Mouse (Mus musculus): ENCODE results near the gene Olfr136.

The Olfr136 gene

DNA sequence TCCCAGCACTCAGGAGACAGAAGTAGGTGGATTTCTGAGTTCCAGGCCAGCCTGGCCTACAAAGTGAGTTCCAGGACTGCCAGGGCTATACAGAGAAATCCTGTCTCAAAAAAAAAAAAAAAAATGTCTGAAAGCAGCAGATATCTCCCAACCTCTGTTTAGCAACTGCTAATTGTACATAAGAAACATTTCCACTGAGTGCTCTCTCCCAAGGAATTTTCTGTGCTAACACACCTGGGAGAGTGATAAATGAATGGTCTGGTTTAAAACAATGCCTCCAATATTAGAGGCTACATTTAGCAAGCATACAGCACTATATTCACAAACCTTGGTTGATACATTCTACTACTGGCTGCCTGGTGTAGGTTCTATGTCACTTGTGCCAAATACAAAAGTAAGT is at the start of gene Olfr136:
Gene Olfr136 (plus strand): TSS at position 301 of the 400 bp plus-strand sequence.
- DNase-seq = no peak

DNA sequence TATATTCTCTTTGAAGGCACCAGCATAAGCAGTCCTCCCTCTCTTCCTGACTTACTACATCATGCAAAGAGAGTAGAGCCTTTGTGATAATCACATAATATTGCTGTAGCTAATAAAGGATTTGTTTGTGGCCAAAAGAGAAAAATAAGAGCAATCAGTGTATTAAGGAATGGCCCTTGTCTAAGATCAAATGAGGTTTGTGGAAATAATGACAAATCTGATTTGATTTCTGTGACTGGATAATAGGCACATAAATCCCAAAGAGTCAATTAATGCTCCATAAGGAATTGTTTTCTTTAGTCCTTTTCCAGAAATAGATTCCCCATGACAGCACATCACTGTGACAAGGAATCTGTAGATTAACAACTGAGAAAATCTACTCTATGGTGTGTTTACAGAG is 22.2 kb upstream of the Olfr136 start, which contains the start of gene Olfr137:
Gene Olfr137 (minus strand): TSS at position 101 of the 400 bp plus-strand sequence.
- DNase-seq = no peak

Measured in lung, postnatal 10 days (tissue).